Mouse (Mus musculus) hindbrain, embryonic 11.5 days (tissue): ENCODE results near the gene Gp9. TPM values are rescaled to one million over a fixed set of nuclear protein-coding genes. Genes with fewer than 3 reads are reported as not detected.
"Not testable (repeated sequence)": the region's sequence is repeated elsewhere in the genome, so short reads cannot be mapped to it uniquely, and the experiment has no call there.

Source experiments
- ATAC-seq: fragments of 200-750 bp; cut with Nextera tagmentation; 2 replicates; pipeline ENCODE4 v1.8.0; 2017; ENCODE audit warnings: mild to moderate bottlenecking, moderate TSS enrichment, moderate library complexity; ENCODE audit not compliant: low FRiP score
- DNase-seq: peaks from one replicate; pipeline ENCODE4 v3.0.0-alpha.2; 2015; ENCODE audit warnings: low spot score
- H3K27ac ChIP-seq: fragments of 300-500 bp; sonication (generic); 2 replicates; pipeline ENCODE4 v1.5.1; 2014; ENCODE audit warnings: mild to moderate bottlenecking, low read depth, low read length
- H3K27me3 ChIP-seq: fragments of 300-500 bp; sonication (generic); 2 replicates; pipeline ENCODE4 v1.6.1; 2014; ENCODE audit warnings: mild to moderate bottlenecking, low read length, moderate library complexity, mixed read lengths; ENCODE audit not compliant: control insufficient read depth, insufficient read depth
- H3K36me3 ChIP-seq: fragments of 300-500 bp; sonication (generic); 2 replicates; pipeline ENCODE4 v1.6.1; 2014; ENCODE audit warnings: mild to moderate bottlenecking, low read length, moderate library complexity, mixed read lengths; ENCODE audit not compliant: control insufficient read depth, insufficient read depth
- H3K4me1 ChIP-seq: fragments of 300-500 bp; sonication (generic); replicated peaks from 2 replicates; pipeline ENCODE4 v1.6.1; 2014; ENCODE audit warnings: low read length, mixed read lengths; ENCODE audit not compliant: control insufficient read depth, insufficient read depth
- H3K4me2 ChIP-seq: fragments of 300-500 bp; sonication (generic); replicated peaks from 2 replicates; pipeline ENCODE4 v1.6.1; 2014; ENCODE audit warnings: mild to moderate bottlenecking, low read depth, low read length
- H3K4me3 ChIP-seq: fragments of 300-500 bp; sonication (generic); 2 replicates; pipeline ENCODE4 v1.5.1; 2014; ENCODE audit warnings: low read depth, low read length
- H3K9ac ChIP-seq: fragments of 300-500 bp; sonication (generic); 2 replicates; pipeline ENCODE4 v1.6.1; 2014; ENCODE audit warnings: low read depth, low read length
- H3K9me3 ChIP-seq: fragments of 300-500 bp; sonication (generic); 2 replicates; pipeline ENCODE4 v1.6.1; 2016; ENCODE audit warnings: low read length; ENCODE audit not compliant: control insufficient read depth
- WGBS: fragments of 180-500 bp; shearing (Covaris S2); extraction: QIAGEN DNeasy Blood & Tissue Kit; methylation state at CpG from one replicate; pipeline ENCODE4 v1.1.7; 2014; 5-methylcytosine and 5-hydroxymethylcytosine counted together
- polyA plus RNA-seq: library from polyadenylated mRNA; unstranded; fragments of >200 nt; fragmentation: Nextera tagmentation; extraction: Ambion mirVana; gene quantifications from 2 replicates; pipeline ENCODE4 v1.2.1, GENCODE M21; 2014

The Gp9 gene
- polyA plus RNA-seq, 1 experiment from 2014 or later = 2.2 TPM

DNA sequence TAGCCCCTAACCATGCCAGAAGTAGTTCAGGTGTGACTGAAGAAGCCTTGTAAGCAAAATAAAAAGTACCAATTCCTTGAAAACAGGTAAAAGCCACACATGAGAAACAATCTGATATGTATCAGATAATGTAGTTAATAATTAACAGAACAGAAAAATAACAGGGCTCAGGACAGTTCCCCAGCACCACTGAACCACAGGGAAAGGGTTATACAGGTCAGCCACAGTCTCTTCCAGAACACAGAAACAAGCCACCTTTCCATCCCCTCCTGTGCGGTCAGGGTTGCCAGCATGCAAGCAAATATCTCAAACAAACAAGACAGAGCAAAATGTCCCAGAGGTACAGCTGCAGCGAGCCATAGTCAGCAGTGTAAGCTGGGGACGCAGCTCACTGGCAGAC is 18.5 kb upstream of the Gp9 start:
- H3K9ac ChIP-seq = no peak overlapping the region
- H3K27me3 ChIP-seq = no peaks in the 10 kb centered on the region
- H3K4me1 ChIP-seq = no peaks in the 10 kb centered on the region
- H3K9me3 ChIP-seq = no peaks in the 10 kb centered on the region
- DNase-seq (no peak), ATAC-seq (no peak)
- WGBS = 61% methylated on average over 3 of the region's 3 CpGs
- H3K4me3 ChIP-seq = no peak overlapping the region
- H3K36me3 ChIP-seq = peaks cover 6% of the 10 kb centered on the region; the same call in 1 of the 2 replicates
- no peak overlapping the region for H3K4me2 ChIP-seq
- no peak overlapping the region for H3K27ac ChIP-seq

- peaks cover 5% of the 10 kb centered on the region; the same call in 1 of the 2 replicates for H3K36me3 ChIP-seq
- H3K4me2 ChIP-seq = no peak overlapping the region
- 77% methylated on average over 3 of the region's 3 CpGs for WGBS
- no peak for DNase-seq
- no peak overlapping the region for H3K4me3 ChIP-seq
- H3K9me3 ChIP-seq = no peaks in the 10 kb centered on the region
- ATAC-seq = no peak
- H3K4me1 ChIP-seq = no peaks in the 10 kb centered on the region
- no peaks in the 10 kb centered on the region for H3K27me3 ChIP-seq
- no peak overlapping the region for H3K9ac ChIP-seq
- no peak overlapping the region for H3K27ac ChIP-seq
Measured at GRCm38 (mm10) chr6:87759850-87760249, 18.0 kb upstream of the Gp9 start.

DNA sequence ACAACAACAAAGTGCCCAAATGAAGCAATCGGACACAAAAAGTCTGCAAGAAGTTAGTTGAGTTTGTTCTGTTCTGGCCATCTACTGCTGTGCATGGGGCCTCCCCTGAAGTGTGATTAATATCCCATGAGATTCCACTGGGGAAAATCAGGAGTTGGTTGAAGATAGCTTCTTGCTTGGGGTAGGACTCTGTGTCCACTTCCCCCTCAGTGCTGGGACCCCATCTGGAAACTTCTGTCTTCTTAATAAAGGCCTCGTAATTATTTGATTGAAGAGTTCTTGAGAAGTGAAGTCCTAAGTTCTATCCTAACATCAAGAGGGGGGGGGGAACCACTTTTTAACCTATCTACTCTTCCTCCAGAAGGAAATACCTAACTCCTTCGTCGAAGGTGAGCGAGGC is 15.7 kb upstream of the Gp9 start:
- H3K4me3 ChIP-seq = no peak overlapping the region
- DNase-seq (no peak), ATAC-seq (no peak)
- no peaks in the 10 kb centered on the region for H3K4me1 ChIP-seq
- H3K9ac ChIP-seq = no peak overlapping the region
- H3K4me2 ChIP-seq = no peak overlapping the region
- H3K27me3 ChIP-seq = no peaks in the 10 kb centered on the region
- no peaks in the 10 kb centered on the region for H3K9me3 ChIP-seq
- H3K36me3 ChIP-seq = no peaks in the 10 kb centered on the region
- no peak overlapping the region for H3K27ac ChIP-seq
- 83% methylated on average over 5 of the region's 5 CpGs for WGBS

DNA sequence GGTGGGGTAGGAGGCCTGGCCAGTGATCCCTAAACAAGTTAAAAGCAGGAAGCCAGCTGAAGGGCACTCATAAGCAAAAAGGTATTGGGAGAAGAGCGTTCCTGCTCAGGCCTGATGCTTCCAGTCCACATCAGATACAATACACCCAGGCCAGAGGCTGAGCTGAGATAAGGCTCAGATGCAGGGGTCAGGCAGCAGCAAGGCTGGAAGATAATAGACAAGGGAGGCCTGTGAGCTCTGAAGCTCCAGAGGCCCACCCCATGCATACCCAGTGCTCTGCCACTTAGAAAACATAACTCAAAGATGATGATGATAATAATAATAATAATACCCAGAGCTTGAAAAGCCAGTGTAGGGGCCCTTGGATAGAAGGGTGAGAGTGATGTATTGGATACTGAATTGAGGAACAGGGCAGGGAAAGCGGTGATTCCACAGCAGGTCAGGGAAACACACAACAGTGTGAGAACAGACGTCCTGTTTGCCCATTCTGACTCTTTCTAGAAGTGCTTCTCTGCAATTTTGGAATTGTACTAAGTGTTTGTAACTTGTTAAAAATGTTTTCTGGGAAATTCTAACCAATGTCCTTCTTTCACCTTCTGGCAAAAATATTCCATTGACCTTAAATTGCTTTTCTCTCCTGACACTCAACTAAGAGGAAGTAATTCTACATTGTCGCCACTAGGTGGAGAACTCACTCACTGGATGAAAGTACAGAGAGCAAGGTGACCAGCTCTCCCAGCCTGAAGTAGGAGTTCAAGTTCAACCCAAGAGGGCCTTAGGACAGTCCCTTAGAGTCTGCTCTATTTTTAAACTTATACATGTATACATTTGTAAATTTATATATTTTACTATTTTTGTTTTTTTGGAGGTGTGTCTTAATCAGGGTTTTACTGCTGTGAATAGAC is 14.2 kb upstream of the Gp9 start:
- H3K9ac ChIP-seq = no peak overlapping the region
- ATAC-seq (no peak), DNase-seq (peak; percentile 16)
- H3K27ac ChIP-seq = no peak overlapping the region
- no peaks in the 10 kb centered on the region for H3K4me1 ChIP-seq
- no peak overlapping the region for H3K4me3 ChIP-seq
- H3K4me2 ChIP-seq = no peak overlapping the region
- no peaks in the 10 kb centered on the region for H3K36me3 ChIP-seq
- no peaks in the 10 kb centered on the region for H3K9me3 ChIP-seq
- H3K27me3 ChIP-seq = no peaks in the 10 kb centered on the region
- WGBS = 67% methylated on average over 4 of the region's 4 CpGs

- not testable (repeated sequence) for H3K4me2 ChIP-seq, H3K27ac ChIP-seq, ATAC-seq, H3K4me1 ChIP-seq, H3K9ac ChIP-seq, H3K36me3 ChIP-seq, H3K27me3 ChIP-seq, H3K4me3 ChIP-seq, DNase-seq, H3K9me3 ChIP-seq
- WGBS = 95% methylated on average over 2 of the region's 2 CpGs
Measured at GRCm38 (mm10) chr6:87764296-87764695, 13.6 kb upstream of the Gp9 start.

GRCm38 (mm10) chr6:87770626-87771025 is 7.2 kb upstream of the Gp9 start:
- Histone ChIP-seq H3K36me3 (no peaks in the 10 kb centered on the region), H3K27me3 (no peaks in the 10 kb centered on the region), H3K9me3 (no peaks in the 10 kb centered on the region), H3K4me2 (no peak overlapping the region), H3K4me1 (no peaks in the 10 kb centered on the region), H3K27ac (no peak overlapping the region), H3K4me3 (no peak overlapping the region), H3K9ac (no peak overlapping the region)
- DNase-seq (peak; percentile 21), ATAC-seq (no peak)
- 61% methylated on average over 8 of the region's 8 CpGs for WGBS

- DNase-seq = no peak
- no peaks in the 10 kb centered on the region for H3K27me3 ChIP-seq
- no peaks in the 10 kb centered on the region for H3K9me3 ChIP-seq
- no peak overlapping the region for H3K27ac ChIP-seq
- H3K36me3 ChIP-seq = no peaks in the 10 kb centered on the region
- no peak overlapping the region for H3K9ac ChIP-seq
- WGBS = 55% methylated on average over 1 of the region's 1 CpGs
- ATAC-seq = no peak
- no peaks in the 10 kb centered on the region for H3K4me1 ChIP-seq
- no peak overlapping the region for H3K4me3 ChIP-seq
- no peak overlapping the region for H3K4me2 ChIP-seq
Measured at GRCm38 (mm10) chr6:87774466-87774865, 3.4 kb upstream of the Gp9 start.

- no peak for DNase-seq
- H3K9ac ChIP-seq = no peak overlapping the region
- H3K9me3 ChIP-seq = no peaks in the 10 kb centered on the region
Measured at GRCm38 (mm10) chr6:87774909-87775308, 3.0 kb upstream of the Gp9 start.

DNA sequence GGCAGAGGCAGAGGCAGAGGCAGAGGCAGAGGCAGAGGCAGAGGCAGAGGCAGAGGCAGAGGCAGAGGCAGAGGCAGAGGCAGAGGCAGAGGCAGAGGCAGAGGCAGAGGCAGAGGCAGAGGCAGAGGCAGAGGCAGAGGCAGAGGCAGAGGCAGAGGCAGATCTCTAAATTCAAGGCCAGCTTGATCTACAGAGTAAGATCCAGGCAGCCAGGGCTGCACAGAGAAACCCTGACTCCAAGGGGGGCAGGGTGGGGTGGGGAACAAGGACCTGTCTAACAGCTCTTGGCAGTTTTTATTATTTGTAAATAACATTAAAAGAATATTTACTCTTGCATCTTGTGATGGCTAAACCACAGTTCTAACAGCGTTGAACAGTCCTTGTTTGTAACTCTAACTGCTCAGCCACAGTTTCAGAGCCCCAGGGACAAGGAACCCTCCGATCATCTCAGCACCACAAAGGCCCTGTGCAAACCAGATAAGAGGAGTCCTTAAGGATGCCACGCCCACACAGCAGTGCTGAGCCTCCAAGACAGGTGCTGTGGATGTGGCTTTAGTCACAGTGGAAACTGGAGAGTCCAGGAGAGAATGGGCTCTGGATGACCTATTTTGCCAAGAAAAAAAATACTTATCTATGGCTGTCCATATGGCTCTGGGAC is 2.2 kb upstream of the Gp9 start:
- no peaks in the 10 kb centered on the region for H3K36me3 ChIP-seq
- H3K4me2 ChIP-seq = no peak overlapping the region
- no peak overlapping the region for H3K27ac ChIP-seq
- H3K9ac ChIP-seq = no peak overlapping the region
- WGBS = 72% methylated on average over 3 of the region's 3 CpGs
- DNase-seq (no peak), ATAC-seq (no peak)
- H3K27me3 ChIP-seq = no peaks in the 10 kb centered on the region
- no peaks in the 10 kb centered on the region for H3K9me3 ChIP-seq
- H3K4me1 ChIP-seq = no peaks in the 10 kb centered on the region
- no peak overlapping the region for H3K4me3 ChIP-seq

More at GRCm38 (mm10) chr6:87774909-87775308, 3.0 kb upstream of the Gp9 start:
- no peaks in the 10 kb centered on the region for H3K4me1 ChIP-seq
- H3K36me3 ChIP-seq = no peaks in the 10 kb centered on the region
- H3K4me2 ChIP-seq = no peak overlapping the region
- no peaks in the 10 kb centered on the region for H3K27me3 ChIP-seq
- no peak overlapping the region for H3K4me3 ChIP-seq
- no peak for ATAC-seq
- no peak overlapping the region for H3K27ac ChIP-seq
- WGBS = 85% methylated on average over 9 of the region's 9 CpGs
